Mouse (Mus musculus) thymus, adult 2 months (tissue): ENCODE data around the gene Macrod1.

ENCODE experiments used
- CTCF ChIP-seq: fragments of 200-500 bp; IDR thresholded peaks from 2 replicates; pipeline ENCODE4 v1.5.1; 2012; ENCODE audit warnings: mild to moderate bottlenecking, control low read depth, low read length, moderate library complexity, borderline replicate concordance; ENCODE audit not compliant: control insufficient read depth, poor library complexity, insufficient read depth; ENCODE audit errors: extremely low read depth
- POLR2A ChIP-seq: fragments of 200-500 bp; IDR thresholded peaks from 2 replicates; pipeline ENCODE4 v1.6.1; 2012; ENCODE audit warnings: mild to moderate bottlenecking, low read length, control low read depth, moderate library complexity; ENCODE audit not compliant: control insufficient read depth, poor library complexity, insufficient read depth; ENCODE audit errors: extremely low read depth

- TF ChIP-seq POLR2A: no peak
- no peak for TF ChIP-seq CTCF
These were observed 156.4 kb downstream of the Macrod1 start for GRCm38 (mm10) chr19:7213010-7213409.
